Mouse (Mus musculus) layer of hippocampus, adult 18-20 months (tissue): Measurements from ENCODE around the gene Tcp10b. TPM values are rescaled to one million over a fixed set of nuclear protein-coding genes. Genes with fewer than 3 reads are reported as not detected.

ENCODE experiments used
- total RNA-seq, 2 experiments: library from RNA; stranded (reverse); gene quantifications; 2 replicates each; pipeline ENCODE4 v1.2.3; 2021

Gene Tcp10b
- total RNA-seq, 2 experiments from 2014 or later: 0.33 to 0.54 TPM

Other genes starting within 250 kb of the Tcp10b start
- 10 to 100 TPM; 60.6 to 71.7 TPM for gene Mas1, start 193.0 kb upstream of the Tcp10b start, total RNA-seq
- not detected for gene Mrgprh, start 185.1 kb upstream of the Tcp10b start, total RNA-seq
- gene Pnldc1, start 150.9 kb upstream of the Tcp10b start, total RNA-seq: 1 to 10 TPM in 1 of 2 experiments, under 1 TPM in 1; 0.97 to 2.0 TPM
- 100 to 1,000 TPM; 211 to 215 TPM for gene Tcp1, start 145.4 kb upstream of the Tcp10b start, total RNA-seq
- gene Mrpl18, start 144.8 kb upstream of the Tcp10b start, total RNA-seq: 10 to 100 TPM; 63.4 to 64.5 TPM
- gene Acat3, start 120.5 kb upstream of the Tcp10b start, total RNA-seq: 1 to 10 TPM; 5.8 to 6.5 TPM
- gene Acat2, start 100.4 kb upstream of the Tcp10b start, total RNA-seq: 10 to 100 TPM; 48.9 to 49.2 TPM
- 10 to 100 TPM; 54.6 to 54.8 TPM for gene Wtap, start 66.9 kb upstream of the Tcp10b start, total RNA-seq
- gene Sod2, start 54.3 kb upstream of the Tcp10b start, total RNA-seq: 100 to 1,000 TPM; 270 to 271 TPM
- not detected for gene Gpr31b, start 8.8 kb upstream of the Tcp10b start, total RNA-seq
- not detected for gene Unc93a, start 70.7 kb downstream of the Tcp10b start, total RNA-seq
- not detected for gene Smok2a, start 160.1 kb downstream of the Tcp10b start, total RNA-seq
- not detected for gene Smok2b, start 169.2 kb downstream of the Tcp10b start, total RNA-seq